Mouse (Mus musculus) thymus, adult 2 months (tissue): ENCODE results near the gene 1700113H08Rik.

Experiments used
- CTCF ChIP-seq: fragments of 200-500 bp; IDR thresholded peaks from 2 replicates; pipeline ENCODE4 v1.5.1; 2012; ENCODE audit warnings: mild to moderate bottlenecking, control low read depth, low read length, moderate library complexity, borderline replicate concordance; ENCODE audit not compliant: control insufficient read depth, poor library complexity, insufficient read depth; ENCODE audit errors: extremely low read depth
- POLR2A ChIP-seq: fragments of 200-500 bp; IDR thresholded peaks from 2 replicates; pipeline ENCODE4 v1.6.1; 2012; ENCODE audit warnings: mild to moderate bottlenecking, low read length, control low read depth, moderate library complexity; ENCODE audit not compliant: control insufficient read depth, poor library complexity, insufficient read depth; ENCODE audit errors: extremely low read depth

DNA sequence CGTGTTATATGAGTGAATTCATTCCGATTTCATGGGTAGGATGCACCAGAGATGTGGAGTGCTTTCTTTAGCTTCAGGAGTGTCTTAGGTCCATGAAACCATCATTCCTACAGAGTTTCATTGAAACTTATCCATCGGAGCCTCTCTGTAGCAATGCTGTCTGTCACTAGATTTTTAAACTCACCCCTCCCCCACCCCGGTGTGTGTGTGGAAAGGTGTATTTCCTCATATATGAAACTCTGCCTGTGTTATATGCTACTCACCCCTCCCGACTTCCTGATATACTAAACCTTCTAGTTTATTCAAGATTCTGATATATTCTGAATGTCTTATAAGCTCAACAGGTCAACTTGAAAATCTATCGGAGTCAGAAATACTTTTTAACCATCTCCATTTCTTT lies 50.5 kb downstream of the 1700113H08Rik start:
- TF ChIP-seq POLR2A (no peak), CTCF (no peak)
